Mouse (Mus musculus): ENCODE measurements at regions not wholly inside any gene's neighbourhood (a gene's known extent, or its start where the extent isn't known, plus 50 kb on each side); places are given as distances from the start of the nearest gene placed in this dataset.
A peak's percentile ranks its signal among the peaks of the same experiment; 100 is the strongest.

DNA sequence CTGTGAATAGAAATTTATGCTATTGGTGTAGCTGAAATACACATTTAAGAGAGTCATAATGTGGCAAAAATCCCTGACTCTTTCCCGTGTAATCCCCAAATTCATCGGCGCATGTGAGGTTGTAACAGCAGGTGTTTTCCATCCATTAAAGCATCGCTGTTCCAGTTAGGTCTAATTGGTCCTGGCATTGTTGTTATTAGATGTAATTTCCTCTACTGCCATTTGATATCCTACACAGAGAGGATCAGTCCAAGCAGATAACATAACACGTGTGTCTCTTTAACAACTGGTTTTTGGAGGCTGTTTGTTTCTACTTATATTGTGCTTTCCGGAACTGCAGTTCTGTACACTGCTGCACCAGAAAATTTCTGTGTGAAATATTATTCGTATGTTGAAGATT is 101.8 kb downstream of the Vgll3 start:
- intact Hi-C loops (cut with DNase I), result no loop called here
- DNase-seq, result no peak

- intact Hi-C loops (cut with DNase I), result no loop called here
- no peak for DNase-seq
Observed at GRCm38 (mm10) chr16:65925986-65926385, 110.9 kb downstream of the Vgll3 start.

DNA sequence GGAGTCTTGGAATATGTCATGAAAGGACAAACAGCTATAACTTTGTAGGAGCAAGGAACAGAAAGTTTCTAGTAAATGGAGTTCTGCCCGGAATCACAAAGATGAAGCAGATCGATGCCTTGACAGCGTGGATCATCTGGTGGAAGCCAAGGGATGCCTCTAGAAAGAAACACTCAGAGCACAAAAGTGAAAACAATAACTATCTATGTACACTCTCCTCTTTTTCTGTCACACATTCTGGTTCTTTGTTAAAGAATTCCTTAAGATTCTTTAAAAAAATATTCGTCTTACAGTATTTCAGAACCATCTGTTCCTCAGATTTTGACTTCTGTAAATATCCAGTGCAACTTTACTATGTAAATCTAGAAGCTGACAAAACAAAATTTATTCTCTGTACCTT is 148.8 kb downstream of the Vgll3 start:
- DNase-seq, result no peak
- intact Hi-C loops (cut with DNase I), result no loop called here

GRCm38 (mm10) chr16:65964260-65964659 is 149.2 kb downstream of the Vgll3 start:
- intact Hi-C loops (cut with DNase I), result no loop called here
- no peak for DNase-seq

DNA sequence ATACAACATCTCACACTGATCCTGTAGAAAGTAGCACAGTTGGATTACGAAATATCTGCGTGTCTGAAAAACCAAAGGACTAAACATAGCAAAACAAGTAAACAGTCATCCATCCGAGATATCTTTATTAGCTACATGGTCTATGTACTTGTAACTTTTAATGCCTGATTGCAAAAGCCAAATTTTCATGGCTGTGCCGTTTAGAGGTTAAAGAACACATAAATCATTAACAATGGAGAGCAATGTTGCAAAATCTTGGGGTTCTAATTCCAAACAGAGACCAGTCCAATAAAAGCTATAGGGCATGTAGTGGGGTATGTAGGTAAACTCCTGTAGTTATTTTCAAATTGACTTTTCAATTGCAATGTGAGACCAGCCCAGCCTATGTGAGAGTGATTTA is 162.0 kb downstream of the Vgll3 start:
- DNase-seq, result no peak
- intact Hi-C loops (cut with DNase I), result no loop called here

DNA sequence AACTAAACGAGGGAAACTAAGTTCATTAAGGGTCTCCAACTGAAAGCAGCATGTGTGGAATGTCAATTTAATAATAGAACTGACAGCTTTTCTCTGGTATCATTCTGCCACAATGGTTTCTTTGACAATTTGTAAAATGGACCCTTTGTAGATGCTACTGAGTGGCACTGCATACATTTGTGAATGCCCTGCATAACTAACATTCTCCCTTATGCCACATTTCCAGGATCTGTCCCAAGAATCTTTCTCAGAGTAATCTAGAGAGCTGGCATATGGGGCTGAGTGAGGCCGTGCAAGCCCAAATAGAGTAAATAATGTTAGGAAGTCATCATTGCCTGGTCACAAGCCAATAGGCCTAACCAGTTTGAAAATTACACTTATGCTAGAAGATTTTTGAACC is 172.1 kb downstream of the Vgll3 start:
- intact Hi-C loops (cut with DNase I), result no loop called here
- no peak for DNase-seq

- no peak for DNase-seq
- intact Hi-C loops (cut with DNase I), result no loop called here
Observed at GRCm38 (mm10) chr16:65999343-65999742, 184.3 kb downstream of the Vgll3 start.

- intact Hi-C loops (cut with DNase I), result no loop called here
- DNase-seq, result no peak
Observed at GRCm38 (mm10) chr16:66000728-66001273, 185.7 kb downstream of the Vgll3 start.

- DNase-seq, result no peak
- intact Hi-C loops (cut with DNase I), result loop anchor here (5.0 kb wide), 3 partner anchors 137 to 287 kb away; no protein-coding TSS in a partner anchor
Observed at GRCm38 (mm10) chr16:66004689-66005088, 189.6 kb downstream of the Vgll3 start.

DNA sequence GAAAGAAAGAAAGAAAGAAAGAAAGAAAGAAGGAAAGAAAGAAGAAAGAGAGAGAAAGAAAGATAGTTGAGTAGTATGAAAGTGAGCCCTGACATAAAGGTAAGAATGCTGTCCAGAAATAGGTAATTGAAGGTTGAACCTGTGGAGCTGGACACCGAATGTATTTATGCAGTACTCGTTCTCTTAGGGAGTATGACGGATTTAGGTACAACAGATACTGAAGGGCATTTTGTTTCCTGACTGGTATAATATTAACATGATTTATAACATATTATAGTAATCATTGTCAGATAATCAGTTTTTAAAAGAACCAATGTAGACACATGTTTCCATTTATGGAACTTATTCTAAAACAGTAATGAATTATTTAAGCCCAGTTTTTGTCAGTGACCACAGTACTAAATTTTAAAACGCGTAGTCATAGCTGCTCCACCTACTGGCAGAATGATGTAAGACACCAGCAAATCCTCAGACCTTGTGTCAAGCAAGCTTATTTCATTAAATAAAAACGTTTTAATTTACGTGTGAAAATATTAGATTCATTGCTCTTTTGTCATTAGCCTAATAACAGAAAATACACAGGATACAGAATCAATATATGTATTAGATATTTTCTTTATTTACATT is 191.0 kb downstream of the Vgll3 start:
- peak; percentile 21 to 30 for DNase-seq
- intact Hi-C loops (cut with DNase I), result loop anchor here (1.0 to 5.0 kb wide), 4 partner anchors 139 to 377 kb away; no protein-coding TSS in a partner anchor

GRCm38 (mm10) chr16:66013608-66014007 is 198.6 kb downstream of the Vgll3 start:
- DNase-seq, result no peak
- intact Hi-C loops (cut with DNase I), result no loop called here

GRCm38 (mm10) chr16:66014861-66015602 is 200.0 kb downstream of the Vgll3 start:
- DNase-seq, result no peak
- intact Hi-C loops (cut with DNase I), result no loop called here

- intact Hi-C loops (cut with DNase I), result no loop called here
- peak in 1 of 2 experiments; percentile 6 for DNase-seq
Observed at GRCm38 (mm10) chr16:66017040-66017439, 202.0 kb downstream of the Vgll3 start.

- DNase-seq, result no peak
- intact Hi-C loops (cut with DNase I), result no loop called here
Observed at GRCm38 (mm10) chr16:66023397-66023796, 208.3 kb downstream of the Vgll3 start.

Measured in heart, postnatal 36 days (tissue).